Comparison of ENCODE assay signal across 22 mouse cellular contexts in the genomic region with DNA sequence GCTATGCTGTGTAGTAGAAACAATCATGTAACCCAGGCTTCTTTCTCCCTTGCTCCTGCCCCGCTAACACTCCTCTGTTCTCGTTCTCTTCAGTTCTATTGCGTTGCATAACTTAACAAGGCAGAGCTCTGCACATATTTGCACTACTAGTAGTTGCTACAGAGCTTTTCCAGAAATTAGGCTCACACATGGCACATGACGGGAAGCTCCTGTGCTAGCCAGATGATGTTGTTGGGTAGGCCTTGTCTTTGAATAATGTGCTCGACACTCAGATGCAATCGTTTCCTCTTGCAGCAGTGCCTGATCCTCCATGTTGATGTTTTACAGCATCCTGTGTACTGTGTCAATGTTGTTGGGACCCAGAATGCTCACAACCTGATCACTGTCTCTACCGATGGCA.
DNase-seq lines count a peak whose midpoint lies in the region; ATAC-seq and TF ChIP-seq lines count a peak whose summit lies in the region.
"Had no signal": no experiment of that assay in that cellular context is flagged by ENCODE, and none has a peak within 500 bp of the region (broad histone marks: within the 10 kb centered on the region; RNA-seq: fewer than 3 reads in every experiment).

No protein-coding gene starts in this region.

- H3K4me3 ChIP-seq in layer of hippocampus, adult 2 months: no peak overlapping the region
- H3K4me3 ChIP-seq: embryonic facial prominence, embryonic 15.5 days; erythroblast, embryonic 14.5 days; heart, adult 2 months; heart, embryonic 13.5 days had no signal

- DNase-seq in frontal cortex, postnatal 14 days (ENCODE audit: low spot score in 2 of 2): no peak
- peak; percentile 28 for DNase-seq in brain, adult 2 months (ENCODE audit: low read depth, low spot score)
- peak; percentile 30 to 55 for DNase-seq in layer of hippocampus, adult 2 months (ENCODE audit: low spot score in 2 of 2)
- DNase-seq in layer of hippocampus, postnatal 10 days (ENCODE audit: low spot score in 2 of 2): peak; percentile 24 to 26
- no peak for DNase-seq in Muller cell, postnatal 12 days (ENCODE audit: inconsistent ontology term)
- no peak for DNase-seq in retina, embryonic 14.5 days (ENCODE audit: low spot score)
- no peak for DNase-seq in adrenal gland, adult 18-20 months (ENCODE audit: low spot score in 2 of 2)
- DNase-seq: adrenal gland, adult 8-10 months; adrenal gland, postnatal 36 days; cerebellum, adult 11 months; cerebellum, adult 8-10 months; embryo, embryonic 11 days; gastrocnemius, postnatal 10 days; heart, adult 2 months; heart, postnatal 36 days had no signal

- TF ChIP-seq CTCF in layer of hippocampus, adult 2 months (conservative IDR thresholded peaks at IDR 0.05): no peak

- H3K27ac ChIP-seq in layer of hippocampus, adult 2 months: peak overlapping the region; percentile 2; the same call in 1 of the 2 replicates
- H3K27ac ChIP-seq: heart, adult 2 months; heart, embryonic 13.5 days had no signal

- ATAC-seq in frontal cortex, adult (ENCODE audit: low TSS enrichment): peak; percentile 59
- ATAC-seq: forebrain, embryonic 16.5 days; hindbrain, embryonic 16.5 days; inflammation-experienced regulatory T-cells, adult 6 months had no signal

Comparison
In these comparisons a context has a peak if more than half of its experiments do, and no peak if none do; other contexts are left out.
1. DNase-seq: peak in brain, adult 2 months (single experiment), layer of hippocampus, adult 2 months (2 of 2) and layer of hippocampus, postnatal 10 days (2 of 2); none in frontal cortex, postnatal 14 days (0 of 2), Muller cell, postnatal 12 days (single experiment), retina, embryonic 14.5 days (single experiment) and adrenal gland, adult 18-20 months (0 of 2).